ENCODE assay signal across 10 mouse cellular contexts in genomic region chr13:37873125-37873891, GRCm38 (mm10).
A peak's percentile ranks its signal among the peaks of the same experiment; 100 is the strongest.
DNase-seq lines count a peak whose midpoint lies in the region; ATAC-seq and TF ChIP-seq lines count a peak whose summit lies in the region.
"Had no signal": no experiment of that assay in that cellular context is flagged by ENCODE, and none has a peak within 500 bp of the region (broad histone marks: within the 10 kb centered on the region; RNA-seq: fewer than 3 reads in every experiment).

No protein-coding gene starts in this region.

- H3K9ac ChIP-seq in heart, embryonic 16.5 days (ENCODE audit: low read length) = no peak overlapping the region
- H3K9ac ChIP-seq in kidney, embryonic 16.5 days (replicated peaks; ENCODE audit: low read length) = no peak overlapping the region

- H3K36me3 ChIP-seq in heart, embryonic 16.5 days (ENCODE audit: control insufficient read depth, insufficient read depth) = no peaks in the 10 kb centered on the region
- H3K36me3 ChIP-seq in G1E (replicated peaks) = peaks cover 54% of the 10 kb centered on the region
- no peaks in the 10 kb centered on the region for H3K36me3 ChIP-seq in limb, embryonic 10.5 days
- no peaks in the 10 kb centered on the region for H3K36me3 ChIP-seq in kidney, embryonic 16.5 days (ENCODE audit: insufficient read depth, low read length)

- TF ChIP-seq CTCF in G1E (IDR thresholded peaks at IDR 0.05; ENCODE audit: low read depth, low read length) = no peak

- intact Hi-C loops in left cerebral cortex, postnatal 14 days (cut with DNase I) = no loop called here

- H3K4me2 ChIP-seq in heart, embryonic 16.5 days (ENCODE audit: low read depth, low read length) = no peak overlapping the region
- no peak overlapping the region for H3K4me2 ChIP-seq in kidney, embryonic 16.5 days (replicated peaks; ENCODE audit: low read depth, low read length)

- H3K9me3 ChIP-seq in heart, embryonic 16.5 days (replicated peaks; ENCODE audit: control insufficient read depth, low read length) = no peaks in the 10 kb centered on the region
- H3K9me3 ChIP-seq in G1E (replicated peaks) = no peaks in the 10 kb centered on the region
- no peaks in the 10 kb centered on the region for H3K9me3 ChIP-seq in limb, embryonic 10.5 days (replicated peaks)
- H3K9me3 ChIP-seq in kidney, embryonic 16.5 days (ENCODE audit: low read length) = no peaks in the 10 kb centered on the region

- no peak for ATAC-seq in heart, embryonic 16.5 days (replicated peaks; ENCODE audit: extremely low read depth, insufficient read depth, low FRiP score)
- peak; percentile 59 for ATAC-seq in G1E (ENCODE audit: extremely low read depth, insufficient number of reproducible peaks, low FRiP score, poor library complexity, severe bottlenecking)
- ATAC-seq in kidney, embryonic 16.5 days (ENCODE audit: low FRiP score, low TSS enrichment) = no peak
- ATAC-seq in CD4-positive, CD25-positive, alpha-beta regulatory T cell, adult 4 months = no peak

- no peak for DNase-seq in heart, adult 8-10 months (ENCODE audit: low spot score)
- DNase-seq in G1E (ENCODE audit: low spot score) = peak; percentile 52
- DNase-seq in limb, embryonic 10.5 days (ENCODE audit: low spot score) = no peak
- DNase-seq in monocyte, adult 2 months (ENCODE audit: low read depth in 1 of 2, low spot score in 2 of 2) = peak; percentile 27 to 29
- no peak for DNase-seq in left cerebral cortex, postnatal 14 days (ENCODE audit: low spot score in 2 of 2)
- DNase-seq: cerebellum, adult 9-10 months; midbrain, embryonic 14.5 days had no signal

- 71% methylated on average over 7 of the region's 7 CpGs for WGBS in heart, embryonic 16.5 days
- 79% methylated on average over 7 of the region's 7 CpGs for WGBS in limb, embryonic 10.5 days
- WGBS in kidney, embryonic 16.5 days = 79% methylated on average over 7 of the region's 7 CpGs

- H3K27ac ChIP-seq in heart, embryonic 16.5 days (ENCODE audit: low read length) = 0 out of 2 replicates have a peak overlapping the region, but pooled peaks have one; percentile 23
- 0 out of 2 replicates have a peak overlapping the region, but pooled peaks have one; percentile 44 for H3K27ac ChIP-seq in limb, embryonic 10.5 days
- H3K27ac ChIP-seq in kidney, embryonic 16.5 days (ENCODE audit: low read length) = no peak overlapping the region

- peaks cover 33% of the 10 kb centered on the region for H3K4me1 ChIP-seq in heart, embryonic 16.5 days (ENCODE audit: control insufficient read depth, insufficient read depth, low read length)
- peaks cover 94% of the 10 kb centered on the region for H3K4me1 ChIP-seq in G1E (ENCODE audit: insufficient read depth, low read depth, low read length)
- peaks cover 5% of the 10 kb centered on the region; the same call in 1 of the 2 replicates for H3K4me1 ChIP-seq in limb, embryonic 10.5 days
- H3K4me1 ChIP-seq in kidney, embryonic 16.5 days (ENCODE audit: insufficient read depth, low read length) = peaks cover 48% of the 10 kb centered on the region

- H3K4me3 ChIP-seq in heart, embryonic 16.5 days (ENCODE audit: low read length) = no peak overlapping the region
- H3K4me3 ChIP-seq in G1E (ENCODE audit: low read depth, low read length) = peak overlapping the region; percentile 66; the same call in 1 of the 2 replicates
- H3K4me3 ChIP-seq in limb, embryonic 10.5 days = no peak overlapping the region
- H3K4me3 ChIP-seq in kidney, embryonic 16.5 days (ENCODE audit: low read length) = no peak overlapping the region

- H3K27me3 ChIP-seq in heart, embryonic 16.5 days (ENCODE audit: control insufficient read depth, insufficient read depth, low read length) = no peaks in the 10 kb centered on the region
- H3K27me3 ChIP-seq in G1E (ENCODE audit: insufficient read depth, low read length) = no peaks in the 10 kb centered on the region
- H3K27me3 ChIP-seq in limb, embryonic 10.5 days (ENCODE audit: low read depth, poor library complexity, severe bottlenecking) = no peaks in the 10 kb centered on the region
- H3K27me3 ChIP-seq in kidney, embryonic 16.5 days (ENCODE audit: insufficient read depth, low read length) = no peaks in the 10 kb centered on the region

Comparison
In these comparisons a context has a peak if more than half of its experiments do, and no peak if none do; other contexts are left out.
1. DNase-seq: peak in G1E (single experiment) and monocyte, adult 2 months (2 of 2); none in heart, adult 8-10 months (single experiment), limb, embryonic 10.5 days (single experiment) and left cerebral cortex, postnatal 14 days (0 of 2).